Mouse (Mus musculus) frontal cortex, postnatal 36 days (tissue): ENCODE data around the gene Clybl.

ENCODE experiments used
- DNase-seq, 2 experiments: peaks; one replicate each; pipeline ENCODE4 v3.0.0; 2022; ENCODE audit warnings: low spot score in 2 of 2

The Clybl gene

DNA sequence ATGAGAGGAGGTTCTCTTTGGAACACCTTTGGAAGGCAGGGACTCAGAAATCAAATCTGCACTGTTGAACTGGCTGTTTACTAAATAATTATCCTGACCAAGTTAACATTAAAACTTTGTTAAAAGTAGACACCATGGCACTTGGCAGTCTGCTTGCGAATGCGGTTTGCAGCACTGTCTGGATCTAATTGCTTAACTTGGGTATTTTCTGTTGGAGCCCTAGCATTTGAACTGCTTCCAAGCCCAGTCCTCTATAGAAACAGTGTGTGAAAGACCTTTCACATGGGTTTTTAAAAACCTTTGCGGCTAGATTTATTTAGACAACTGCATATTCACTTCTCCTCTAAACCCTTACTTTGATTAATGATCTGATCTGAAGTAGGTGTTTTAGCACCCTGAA lies 242.9 kb downstream of the Clybl start:
- no peak for DNase-seq

DNA sequence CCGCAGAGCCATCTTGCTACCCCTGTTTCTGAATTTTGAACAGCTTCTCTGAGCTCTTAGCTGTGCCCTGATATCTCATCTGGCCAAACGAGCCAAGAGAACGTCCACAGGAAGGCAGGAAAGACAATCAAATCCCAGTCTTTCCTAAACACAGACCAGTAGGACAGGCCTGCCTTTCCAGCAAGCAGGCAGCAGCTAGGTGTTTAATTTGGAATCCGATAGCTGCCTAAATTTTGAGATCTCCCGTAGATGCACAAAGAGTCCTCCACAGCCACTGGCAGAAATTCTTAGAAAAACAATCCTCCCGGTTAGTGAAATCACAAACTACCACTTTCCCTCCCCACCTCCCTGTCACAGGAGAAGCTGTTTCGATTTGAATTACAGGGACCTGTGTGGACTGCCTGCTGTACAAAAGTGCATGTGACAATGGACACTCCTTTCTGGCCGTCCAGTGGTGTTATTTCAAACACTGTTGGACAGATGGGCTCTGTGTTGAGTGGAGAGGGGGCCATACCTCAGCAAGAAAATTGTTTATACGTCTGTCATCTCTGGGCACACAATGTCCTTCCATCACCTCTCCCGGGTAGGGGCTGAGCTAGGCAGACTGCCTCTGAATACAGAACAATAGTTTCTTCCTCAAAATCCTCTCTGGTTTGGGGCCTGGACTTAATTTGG lies 245.2 kb downstream of the Clybl start:
- no peak for DNase-seq

DNA sequence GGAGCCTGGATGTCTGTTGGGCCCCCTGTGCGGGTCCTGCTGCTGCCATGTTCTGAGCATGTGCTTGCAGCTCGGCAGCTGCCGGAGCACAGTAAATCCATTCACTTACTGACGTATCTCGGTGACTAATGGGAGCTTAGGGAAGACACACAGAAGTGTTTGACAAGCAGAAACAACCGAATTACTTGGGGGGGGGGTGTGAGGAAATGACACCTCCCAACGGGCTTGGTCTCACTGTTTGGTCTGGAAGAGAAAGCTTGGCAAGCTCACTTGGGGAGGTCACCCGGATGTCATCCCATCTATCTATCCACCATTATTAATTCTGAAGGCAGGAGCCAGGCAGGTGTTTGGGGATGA lies 245.7 kb downstream of the Clybl start:
- DNase-seq, result no peak

DNA sequence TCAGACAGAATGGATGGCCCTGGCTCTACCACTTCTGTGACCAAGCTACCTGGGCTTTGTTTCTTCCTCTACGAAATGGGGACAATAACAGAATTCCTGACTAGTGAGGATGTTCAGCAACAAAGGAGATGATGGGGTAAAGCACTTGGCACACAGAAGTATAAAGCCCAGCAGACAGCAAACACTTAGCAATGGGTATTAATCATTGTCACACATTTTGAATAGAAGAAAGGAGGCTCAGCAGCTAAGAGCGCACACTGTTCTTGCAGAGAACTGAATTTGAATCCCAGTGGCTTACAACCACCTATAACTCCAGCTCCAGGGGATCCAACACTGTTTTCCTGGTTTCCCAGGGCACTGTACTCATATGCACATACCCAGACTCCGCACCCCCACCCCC lies 246.2 kb downstream of the Clybl start:
- DNase-seq, result no peak

DNA sequence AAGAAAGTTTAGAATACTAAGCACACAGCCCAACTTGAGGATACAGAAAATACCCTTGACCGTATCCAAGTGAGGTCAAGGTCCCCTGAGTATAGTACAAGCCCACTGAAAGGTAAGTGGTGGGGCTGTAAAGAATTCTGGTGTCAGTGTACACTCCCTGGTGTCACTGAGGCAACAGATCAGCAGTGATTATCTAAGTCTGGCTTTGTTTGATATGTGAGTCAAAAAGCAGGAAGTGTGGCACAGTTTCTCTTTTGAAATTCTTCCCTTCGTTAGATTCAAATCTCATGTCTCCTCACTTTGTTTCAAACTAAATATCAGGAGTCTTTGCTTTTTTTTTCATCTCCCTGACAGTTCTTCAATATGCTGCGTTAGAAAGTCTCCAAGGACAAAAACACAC lies 251.1 kb downstream of the Clybl start:
- DNase-seq, result no peak

DNA sequence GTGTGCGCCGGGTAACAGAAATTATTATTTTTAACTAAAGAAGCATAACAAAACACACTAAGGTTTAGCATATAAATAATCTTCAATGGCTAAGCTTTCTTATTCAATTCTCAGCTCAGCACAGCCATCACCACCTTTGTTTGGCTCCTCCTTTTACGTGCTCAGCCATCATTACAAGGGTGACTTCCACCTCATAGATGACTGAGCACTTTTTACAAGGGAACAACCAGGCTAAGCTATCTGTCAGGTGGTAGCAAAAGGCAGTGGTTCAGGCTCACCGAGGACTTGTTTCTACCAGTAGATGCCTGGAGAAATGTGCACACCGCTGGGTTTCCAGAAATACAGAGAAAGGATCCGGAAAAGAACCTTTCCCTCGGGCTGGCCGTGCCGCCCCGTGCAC lies 252.5 kb downstream of the Clybl start:
- no peak for DNase-seq

DNA sequence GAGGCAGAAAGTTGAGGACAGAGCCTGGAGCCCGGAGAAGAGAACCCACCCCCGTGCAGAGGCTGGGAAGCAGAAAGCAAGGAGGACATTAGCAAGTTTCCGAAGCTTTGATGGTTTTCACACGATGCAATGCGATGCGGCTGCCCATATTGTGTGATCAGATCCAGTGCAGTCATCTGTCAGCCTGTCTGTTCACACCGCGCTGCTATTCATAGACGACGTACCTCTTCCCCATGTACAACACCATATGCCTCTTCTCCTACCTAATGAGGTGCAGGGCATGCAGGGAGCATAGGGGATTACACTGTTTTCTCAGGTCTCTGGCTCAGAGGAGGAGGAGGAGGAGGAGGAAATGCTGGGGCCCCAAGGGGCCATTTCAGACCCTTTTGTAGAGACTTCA lies 255.3 kb downstream of the Clybl start:
- no peak for DNase-seq

DNA sequence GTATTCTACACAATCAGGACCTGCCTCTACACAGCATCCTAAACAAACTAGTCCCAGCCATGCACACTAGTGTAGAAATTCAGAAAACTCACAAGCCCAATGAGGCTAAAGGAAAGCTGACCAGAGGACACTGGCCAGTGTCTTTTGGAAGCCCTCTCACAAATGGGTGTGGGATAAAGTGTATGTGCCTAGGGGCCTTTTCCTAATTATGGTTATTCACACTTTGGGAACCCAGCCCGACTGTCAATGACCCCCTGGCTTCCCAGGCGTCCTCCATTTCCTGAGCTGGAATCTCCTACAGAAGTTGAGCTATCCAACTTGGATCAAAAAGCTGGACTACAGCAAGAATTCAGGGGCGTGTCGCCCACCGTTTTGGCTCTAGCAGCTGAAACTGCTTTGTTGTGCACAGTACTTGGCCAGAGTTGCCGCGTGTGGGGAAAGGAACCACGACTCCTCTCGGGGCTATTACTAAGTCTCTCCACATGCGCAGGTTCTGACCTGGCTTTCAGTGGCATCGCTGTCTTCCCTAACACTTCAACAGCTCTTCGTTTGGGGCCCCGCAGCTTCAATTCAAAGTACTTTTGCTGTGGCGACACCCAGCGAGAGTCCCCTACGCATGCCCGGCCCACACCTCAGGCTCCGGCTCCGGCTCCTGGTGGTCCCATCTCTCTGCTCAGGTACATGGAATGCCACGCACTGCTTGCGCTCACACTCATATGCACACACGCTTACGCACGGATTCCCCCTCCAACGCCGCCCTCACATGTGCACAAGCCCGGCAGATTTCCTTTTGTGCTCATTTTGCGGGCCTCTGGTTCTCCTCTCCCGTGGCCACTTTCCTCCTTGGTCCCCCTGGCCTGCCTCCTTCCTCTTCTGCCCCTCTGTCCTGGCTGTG lies 268.3 kb downstream of the Clybl start:
- DNase-seq, result peak in 1 of 2 experiments; percentile 9

DNA sequence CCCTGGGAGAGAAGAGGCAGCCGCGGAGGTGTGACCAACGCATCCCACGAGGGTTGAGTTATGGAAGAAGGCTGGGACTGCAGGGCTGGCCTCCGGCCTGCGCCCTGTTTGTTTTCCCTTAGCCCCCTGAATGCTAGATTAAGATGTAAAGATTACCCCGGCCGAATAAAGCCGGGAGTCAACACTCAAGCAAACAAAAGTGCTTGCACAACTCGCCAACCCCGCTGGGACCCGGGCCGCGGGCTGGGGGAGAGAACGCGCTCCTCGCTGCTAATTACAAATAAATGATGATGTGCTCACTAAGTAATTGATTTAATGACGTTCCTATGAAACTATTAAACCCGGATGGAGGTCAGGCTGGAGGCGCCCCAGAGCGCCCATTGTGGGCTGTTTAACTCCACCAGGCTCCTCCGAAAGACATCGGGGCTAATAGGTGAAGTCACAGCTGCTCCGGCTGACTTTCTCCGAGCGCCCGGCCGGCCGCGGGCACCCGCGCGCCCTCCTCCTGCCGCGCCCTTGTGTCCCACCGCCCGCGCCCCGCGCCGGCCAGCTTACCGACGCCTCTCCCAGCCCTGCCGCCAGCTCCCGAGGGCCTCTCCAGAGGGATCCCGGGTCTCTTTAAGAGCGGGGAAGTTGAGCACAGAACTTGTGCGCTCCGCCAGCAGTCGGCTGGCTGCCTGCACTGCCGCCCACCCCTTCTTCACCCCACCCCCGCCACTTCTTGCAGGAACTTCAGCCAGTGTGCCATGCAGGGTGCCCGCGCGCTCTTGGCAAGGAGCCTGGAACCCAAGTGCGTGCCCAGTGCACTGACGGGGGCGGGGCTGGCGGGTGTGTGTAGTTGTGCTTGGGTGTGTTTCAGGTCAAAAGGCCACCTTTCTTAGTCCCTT lies 269.2 kb downstream of the Clybl start, which contains the start of gene Gm5089:
Gene Gm5089, minus strand, starts transcription at position 620 of the 887 bp plus-strand sequence.
- peak in 1 of 2 experiments; percentile 35 for DNase-seq

DNA sequence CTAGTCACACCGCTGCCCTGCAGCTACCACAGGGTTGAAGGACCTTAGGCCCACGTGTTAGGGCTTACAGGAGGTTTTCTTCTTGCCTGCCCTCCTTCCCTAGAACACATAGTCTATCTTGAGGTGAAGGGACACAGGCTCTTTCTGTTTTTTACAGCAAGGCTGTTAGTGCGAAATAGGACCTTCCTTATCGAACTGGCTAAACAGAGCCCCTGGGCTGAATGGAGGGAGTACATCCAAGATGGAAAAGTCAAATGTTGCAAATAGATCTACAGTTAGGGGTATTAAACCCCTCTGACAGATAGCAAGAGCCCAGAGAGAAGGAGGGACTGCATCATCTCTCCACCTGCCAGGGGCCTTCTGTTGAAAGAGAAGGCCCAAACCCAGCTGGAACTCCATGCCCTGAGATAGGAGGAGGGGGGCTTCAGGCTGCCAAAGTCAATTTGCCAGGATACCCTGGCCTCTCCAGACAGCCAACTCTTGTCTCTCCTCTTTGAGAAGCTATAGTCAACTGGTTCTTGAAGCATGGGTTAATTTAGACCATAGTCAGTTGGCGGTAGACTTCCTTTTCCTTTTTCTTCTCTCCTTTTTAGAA lies 270.1 kb downstream of the Clybl start:
- no peak for DNase-seq
